Mouse (Mus musculus) v-Abl transformed pro-B cells (cell line): Measurements from ENCODE around the gene Rnf135.

Experiments
- in situ Hi-C, 2 experiments: fragments of 400-800 bp; cut with MboI; formaldehyde crosslinking; loops; one replicate each; pipeline ENCODE4 v1.15.1; 2025; ENCODE audit not compliant: unreplicated experiment in 2 of 2

Rnf135 gene

DNA sequence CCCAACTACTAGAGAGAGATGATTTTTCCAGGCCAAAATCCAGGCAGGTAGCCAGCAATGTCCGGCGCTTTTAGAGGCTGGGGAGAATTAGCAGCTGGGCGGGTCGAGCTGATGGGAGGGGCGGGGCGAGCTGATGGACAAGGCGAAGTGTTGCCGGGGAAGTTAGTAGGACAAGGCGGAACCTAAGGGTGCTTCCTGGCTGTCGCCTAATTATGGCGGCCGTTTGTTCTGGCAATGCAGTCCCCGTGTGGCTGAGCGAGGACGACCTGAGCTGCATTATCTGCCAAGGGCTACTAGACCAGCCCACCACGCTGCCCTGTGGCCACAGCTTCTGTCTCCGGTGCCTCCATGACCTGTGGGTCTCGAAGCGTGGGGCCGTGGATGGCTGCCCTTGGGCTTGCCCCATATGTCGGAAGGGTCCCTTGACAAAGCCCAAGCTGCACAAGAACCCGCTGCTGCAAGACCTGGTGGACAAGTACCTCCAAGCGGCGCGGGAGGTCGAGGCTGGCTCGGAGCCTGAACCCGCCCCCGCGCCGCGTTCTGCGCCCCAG, at the start of gene Rnf135:
Rnf135 (plus strand) TSS at position 147 of the 551 bp plus-strand sequence.
- in situ Hi-C loops = loop anchor here in 1 of 2 experiments (5.0 kb wide), 1 partner anchor 141 kb away; no protein-coding TSS in a partner anchor

DNA sequence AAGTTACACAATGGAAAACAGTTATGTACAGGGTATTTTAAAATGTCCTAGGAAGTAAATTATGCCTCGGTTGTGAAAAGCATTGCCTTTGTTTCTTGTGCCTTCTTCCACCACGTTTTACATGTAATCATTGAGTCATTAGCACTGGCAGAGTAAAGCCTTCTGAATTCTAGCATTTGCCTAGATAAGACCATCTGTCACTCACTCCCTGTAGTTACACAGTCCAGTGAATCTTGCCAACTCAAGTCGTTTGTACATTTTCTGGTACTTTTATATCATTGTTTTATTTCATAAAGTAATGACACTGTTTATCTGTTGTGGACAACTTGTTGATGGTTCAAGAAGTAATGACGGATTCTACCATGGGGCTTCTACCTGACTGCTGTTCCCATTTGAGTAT, 48.9 kb upstream of the Rnf135 start:
- in situ Hi-C loops = loop anchor here in 1 of 2 experiments (5.0 kb wide), 1 partner anchor 42 kb away; no protein-coding TSS in a partner anchor

DNA sequence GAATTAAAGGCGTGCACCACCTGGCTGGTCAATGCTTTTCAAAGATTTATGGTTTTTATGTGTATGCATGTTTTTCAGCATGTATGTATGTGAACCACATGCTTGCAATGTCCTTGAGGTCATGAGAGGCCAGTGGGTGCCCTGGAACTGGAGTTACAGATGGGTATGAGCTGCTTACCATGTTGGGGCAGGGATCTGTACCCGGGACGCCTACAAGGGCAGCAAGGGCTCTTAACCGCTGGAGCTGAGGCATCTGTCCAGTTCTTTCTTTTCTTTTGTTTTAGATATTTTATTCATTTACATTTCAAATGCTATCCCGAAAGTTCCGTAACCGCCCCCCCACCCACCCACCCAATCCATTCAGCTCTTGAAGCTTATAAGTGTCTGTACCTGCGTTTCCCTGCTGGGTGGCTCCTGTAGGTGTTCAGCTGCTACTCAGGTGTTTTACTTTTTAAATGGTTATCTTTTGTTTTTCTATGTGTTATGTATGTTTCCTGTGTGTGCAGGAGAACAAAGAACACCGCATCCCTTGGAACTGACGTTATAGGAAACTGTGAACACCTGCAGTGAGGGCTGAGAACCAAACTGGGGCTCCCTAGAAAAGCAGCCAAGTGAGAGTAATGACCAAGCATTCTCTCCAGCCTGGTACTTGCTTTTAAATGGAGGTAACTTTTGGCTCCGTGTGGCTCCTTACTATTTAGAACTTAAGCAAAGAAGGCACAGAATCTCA, 47.5 kb upstream of the Rnf135 start:
- in situ Hi-C loops = no loop called here

- in situ Hi-C loops = no loop called here
Observed at GRCm38 (mm10) chr11:80136786-80137185, 46.9 kb upstream of the Rnf135 start.

- in situ Hi-C loops = no loop called here
Observed at GRCm38 (mm10) chr11:80137773-80138172, 45.9 kb upstream of the Rnf135 start.

DNA sequence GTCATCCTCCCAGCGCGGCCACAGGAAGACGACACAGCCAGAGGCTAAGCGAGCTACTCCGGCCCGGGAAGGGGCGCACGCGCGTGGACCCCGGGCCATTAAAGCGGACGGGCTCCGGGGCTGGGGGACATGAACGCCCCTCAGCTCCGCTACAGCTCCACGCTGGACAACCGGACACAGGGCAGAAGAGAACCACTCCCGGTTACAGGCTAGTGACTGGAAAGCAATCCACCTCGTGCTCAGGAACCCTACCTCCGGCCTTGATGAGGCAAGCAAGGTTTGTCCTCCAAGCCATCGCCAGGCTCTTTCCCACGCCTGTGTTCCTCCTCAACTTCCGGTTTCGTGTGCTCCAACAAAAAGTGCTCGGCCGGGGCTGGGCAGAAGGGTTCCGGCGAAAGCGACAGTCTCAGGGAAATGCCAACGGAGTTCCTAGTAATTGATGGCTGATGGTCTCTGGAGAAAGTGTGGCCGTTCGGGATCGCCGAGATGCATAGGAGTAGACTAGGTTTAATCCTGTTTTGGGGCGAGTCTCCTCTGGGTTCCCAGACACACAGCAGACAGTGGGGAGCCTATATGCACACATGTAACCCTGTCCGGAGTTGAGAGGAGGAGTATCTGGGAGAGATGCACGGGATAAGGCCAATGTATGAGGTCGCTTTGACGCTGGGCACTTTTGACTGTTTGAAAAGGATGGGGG, 41.7 kb upstream of the Rnf135 start, which contains the start of gene Tefm:
Tefm (minus strand) TSS at position 351 of the 697 bp plus-strand sequence.
- in situ Hi-C loops = loop anchor here in 1 of 2 experiments (10.0 kb wide), 1 partner anchor 97 kb away; no protein-coding TSS in a partner anchor

- in situ Hi-C loops = loop anchor here in 1 of 2 experiments (10.0 kb wide), 1 partner anchor 98 kb away; no protein-coding TSS in a partner anchor
Observed at GRCm38 (mm10) chr11:80142872-80143271, 40.8 kb upstream of the Rnf135 start.

DNA sequence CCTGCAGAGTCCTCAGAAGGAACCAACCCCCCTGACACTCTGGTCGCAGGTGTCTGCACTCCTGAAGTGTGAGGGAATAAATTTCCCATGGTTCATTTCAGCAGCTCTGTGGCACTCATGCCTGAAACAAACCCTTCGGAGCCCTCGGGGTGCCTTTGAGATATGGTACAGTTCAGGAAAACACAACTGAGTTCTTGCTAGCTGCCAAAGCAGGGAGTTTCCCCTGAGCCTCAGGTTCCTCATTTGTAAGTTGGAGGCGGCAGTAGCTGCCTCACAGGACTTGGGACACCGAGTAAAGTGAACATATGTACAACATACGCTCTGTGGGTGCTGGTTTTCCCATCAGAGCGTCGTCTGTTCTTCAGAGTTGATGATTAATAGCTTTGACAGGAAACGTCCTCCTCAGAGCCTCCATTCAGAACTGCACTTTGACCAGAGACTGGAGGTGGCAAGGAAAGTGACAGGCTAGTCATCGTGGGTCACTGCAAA, 37.8 kb upstream of the Rnf135 start:
- in situ Hi-C loops = loop anchor here in 1 of 2 experiments (10.0 kb wide), 1 partner anchor 101 kb away; no protein-coding TSS in a partner anchor

DNA sequence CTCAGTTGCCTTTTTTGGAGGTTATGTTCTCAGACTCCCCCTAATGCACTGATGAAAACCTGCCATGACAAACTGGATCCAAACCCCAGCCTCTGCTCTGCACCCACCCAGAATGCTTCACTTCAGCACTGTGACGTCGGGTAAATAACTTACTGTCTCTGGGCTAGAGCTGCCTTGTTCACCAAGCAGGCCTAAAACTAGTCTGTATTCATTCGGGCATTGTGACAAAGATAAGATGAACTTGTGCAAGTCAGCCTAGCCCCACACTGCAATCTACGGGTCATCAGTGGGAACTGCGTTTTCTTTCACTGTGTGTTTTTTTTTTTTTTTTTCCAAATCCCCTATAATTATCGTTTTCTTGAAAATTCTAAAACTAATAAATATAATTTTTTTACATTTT, 35.9 kb upstream of the Rnf135 start:
- in situ Hi-C loops = loop anchor here in 1 of 2 experiments (10.0 kb wide), 1 partner anchor 103 kb away; no protein-coding TSS in a partner anchor

- in situ Hi-C loops = loop anchor here in 1 of 2 experiments (10.0 kb wide), 1 partner anchor 104 kb away; no protein-coding TSS in a partner anchor
Observed at GRCm38 (mm10) chr11:80148313-80148712, 35.3 kb upstream of the Rnf135 start.

- in situ Hi-C loops = loop anchor here in 1 of 2 experiments (10.0 kb wide), 1 partner anchor 104 kb away; no protein-coding TSS in a partner anchor
Observed at GRCm38 (mm10) chr11:80148974-80149373, 34.7 kb upstream of the Rnf135 start.

- in situ Hi-C loops = loop anchor here in 1 of 2 experiments (10.0 kb wide), 1 partner anchor 105 kb away; no protein-coding TSS in a partner anchor
Observed at GRCm38 (mm10) chr11:80149412-80150023, 34.1 kb upstream of the Rnf135 start.

GRCm38 (mm10) chr11:80150566-80150965, 33.1 kb upstream of the Rnf135 start:
- in situ Hi-C loops = no loop called here

DNA sequence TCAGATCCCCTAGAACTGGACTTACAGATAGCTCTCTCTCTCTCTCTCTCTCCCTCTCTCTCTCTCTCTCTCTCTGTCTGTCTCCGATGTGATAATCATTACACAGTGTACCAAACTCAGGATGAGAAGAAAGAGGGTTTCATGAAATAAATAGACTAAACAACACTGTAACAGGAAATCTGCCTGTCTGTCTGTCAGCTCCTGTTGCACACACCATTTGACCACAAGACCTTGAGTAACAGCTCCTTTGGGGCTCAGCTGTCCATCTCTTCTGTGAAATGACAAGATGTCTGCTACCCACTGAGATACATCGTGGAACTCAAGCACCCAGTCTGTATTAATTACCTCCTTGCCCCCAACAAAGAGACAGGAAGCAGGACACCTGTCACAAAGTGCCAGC, 32.1 kb upstream of the Rnf135 start:
- in situ Hi-C loops = no loop called here

GRCm38 (mm10) chr11:80152376-80152775, 31.3 kb upstream of the Rnf135 start:
- in situ Hi-C loops = no loop called here

GRCm38 (mm10) chr11:80153857-80154495, 29.7 kb upstream of the Rnf135 start, which contains the start of gene Adap2:
Gene Adap2, plus strand, starts transcription at chr11:80154105.
- in situ Hi-C loops = no loop called here

- in situ Hi-C loops = no loop called here
Observed at GRCm38 (mm10) chr11:80154501-80154900, 29.1 kb upstream of the Rnf135 start.

DNA sequence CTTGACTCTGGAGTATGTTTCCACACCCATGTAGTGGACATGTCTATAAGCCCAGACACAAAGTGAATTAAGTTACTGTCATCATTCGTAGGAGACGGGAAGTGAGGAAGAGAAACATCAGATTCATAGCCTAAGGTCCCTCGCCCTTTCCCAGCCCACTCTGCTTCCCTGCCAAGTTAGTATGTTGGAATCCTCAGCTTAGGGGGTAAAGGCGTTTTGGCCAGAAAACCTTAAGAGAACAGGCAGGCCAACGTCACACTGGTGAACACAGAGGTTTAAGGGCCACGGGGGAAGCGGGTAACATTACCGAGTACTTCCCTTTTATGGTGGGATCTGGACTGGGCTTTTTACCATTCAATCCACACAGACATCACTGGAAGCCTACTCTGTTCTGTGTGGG, 28.1 kb upstream of the Rnf135 start:
- in situ Hi-C loops = no loop called here

GRCm38 (mm10) chr11:80155961-80156360, 27.7 kb upstream of the Rnf135 start:
- in situ Hi-C loops = no loop called here

- in situ Hi-C loops = no loop called here
Observed at GRCm38 (mm10) chr11:80156841-80157240, 26.8 kb upstream of the Rnf135 start.
